Mouse (Mus musculus): Measurements from ENCODE around the gene Slc16a12. TPM values are rescaled to one million over a fixed set of nuclear protein-coding genes. Genes with fewer than 3 reads are reported as not detected.

Gene Slc16a12
- polyA plus RNA-seq, 1 experiment = 0.01 TPM

DNA sequence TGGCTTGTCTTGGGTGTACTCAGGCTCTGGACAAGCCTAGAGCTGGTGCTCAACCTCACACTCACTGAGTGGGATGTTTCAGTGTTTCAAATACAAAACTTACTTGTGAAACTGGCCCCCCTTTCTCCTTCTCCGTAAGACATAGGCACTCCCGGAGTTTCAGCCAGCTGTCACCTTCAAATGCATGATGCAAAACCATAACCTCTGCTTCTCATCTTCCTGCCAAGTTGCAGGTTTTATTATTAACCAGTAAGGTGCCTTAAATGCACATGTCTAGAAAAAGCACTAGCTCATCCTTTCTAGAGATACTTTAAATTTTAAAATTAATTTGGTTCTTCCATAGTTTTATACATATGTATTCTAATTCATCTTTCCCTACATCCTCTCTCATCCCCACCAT is 39.5 kb downstream of the Slc16a12 start:
- no peak for TF ChIP-seq MYOD1 (IDR thresholded peaks at IDR 0.05; ENCODE audit: control insufficient read depth, insufficient read length, low read depth)
- TF ChIP-seq CTCF (IDR thresholded peaks at IDR 0.05; ENCODE audit: control insufficient read depth, insufficient read depth, insufficient read length) = no peak
- no peak for TF ChIP-seq USF1 (IDR thresholded peaks at IDR 0.05; ENCODE audit: low read depth)
- no peak for TF ChIP-seq FOSL1 (IDR thresholded peaks at IDR 0.05; ENCODE audit: insufficient read depth, low read length, poor library complexity, severe bottlenecking)
- no peak for TF ChIP-seq CEBPB (IDR thresholded peaks at IDR 0.05; ENCODE audit: low read depth)
- no peak for TF ChIP-seq MAX (IDR thresholded peaks at IDR 0.05)
- no peak for TF ChIP-seq MYOG (IDR thresholded peaks at IDR 0.05; ENCODE audit: control insufficient read depth, extremely low read depth, insufficient read length)
- Histone ChIP-seq H3K36me3 (ENCODE audit: control insufficient read depth, insufficient read depth) (no peaks in the 10 kb centered on the region), H3K79me3 (ENCODE audit: low read depth) (no peaks in the 10 kb centered on the region), H3K27me3 (ENCODE audit: control insufficient read depth, insufficient read depth, insufficient read length) (no peaks in the 10 kb centered on the region), H3ac (ENCODE audit: control insufficient read depth, insufficient read length, low read depth) (no peak overlapping the region), H3K4me3 (ENCODE audit: insufficient read depth, poor library complexity, severe bottlenecking) (no peak overlapping the region), H3K79me2 (ENCODE audit: control insufficient read depth, insufficient read depth) (no peaks in the 10 kb centered on the region)

GRCm38 (mm10) chr19:34706261-34706660 is 40.8 kb downstream of the Slc16a12 start:
- H3K79me3 ChIP-seq (ENCODE audit: low read depth) = no peaks in the 10 kb centered on the region
- no peaks in the 10 kb centered on the region for H3K36me3 ChIP-seq (ENCODE audit: control insufficient read depth, insufficient read depth)
- no peak overlapping the region for H3ac ChIP-seq (ENCODE audit: control insufficient read depth, insufficient read length, low read depth)
- no peak for TF ChIP-seq MYOD1 (IDR thresholded peaks at IDR 0.05; ENCODE audit: control insufficient read depth, insufficient read length, low read depth)
- TF ChIP-seq MAX (IDR thresholded peaks at IDR 0.05) = no peak
- no peak for TF ChIP-seq FOSL1 (IDR thresholded peaks at IDR 0.05; ENCODE audit: insufficient read depth, low read length, poor library complexity, severe bottlenecking)
- TF ChIP-seq USF1 (IDR thresholded peaks at IDR 0.05; ENCODE audit: low read depth) = no peak
- TF ChIP-seq CTCF (IDR thresholded peaks at IDR 0.05; ENCODE audit: control insufficient read depth, insufficient read depth, insufficient read length) = no peak
- no peak for TF ChIP-seq CEBPB (IDR thresholded peaks at IDR 0.05; ENCODE audit: low read depth)
- TF ChIP-seq MYOG (IDR thresholded peaks at IDR 0.05; ENCODE audit: control insufficient read depth, extremely low read depth, insufficient read length) = no peak
- H3K27me3 ChIP-seq (ENCODE audit: control insufficient read depth, insufficient read depth, insufficient read length) = no peaks in the 10 kb centered on the region
- no peak overlapping the region for H3K4me3 ChIP-seq (ENCODE audit: insufficient read depth, poor library complexity, severe bottlenecking)
- H3K79me2 ChIP-seq (ENCODE audit: control insufficient read depth, insufficient read depth) = no peaks in the 10 kb centered on the region

GRCm38 (mm10) chr19:34705141-34705540 is 41.9 kb downstream of the Slc16a12 start:
- Histone ChIP-seq H3K4me3 (ENCODE audit: insufficient read depth, poor library complexity, severe bottlenecking) (no peak overlapping the region), H3K79me2 (ENCODE audit: control insufficient read depth, insufficient read depth) (no peaks in the 10 kb centered on the region), H3K27me3 (ENCODE audit: control insufficient read depth, insufficient read depth, insufficient read length) (no peaks in the 10 kb centered on the region), H3K36me3 (ENCODE audit: control insufficient read depth, insufficient read depth) (no peaks in the 10 kb centered on the region), H3ac (ENCODE audit: control insufficient read depth, insufficient read length, low read depth) (no peak overlapping the region), H3K79me3 (ENCODE audit: low read depth) (no peaks in the 10 kb centered on the region)
- TF ChIP-seq FOSL1 (IDR thresholded peaks at IDR 0.05; ENCODE audit: insufficient read depth, low read length, poor library complexity, severe bottlenecking) (no peak), CEBPB (IDR thresholded peaks at IDR 0.05; ENCODE audit: low read depth) (no peak), CTCF (IDR thresholded peaks at IDR 0.05; ENCODE audit: control insufficient read depth, insufficient read depth, insufficient read length) (no peak), MYOD1 (IDR thresholded peaks at IDR 0.05; ENCODE audit: control insufficient read depth, insufficient read length, low read depth) (no peak), MAX (IDR thresholded peaks at IDR 0.05) (no peak), USF1 (IDR thresholded peaks at IDR 0.05; ENCODE audit: low read depth) (no peak)

DNA sequence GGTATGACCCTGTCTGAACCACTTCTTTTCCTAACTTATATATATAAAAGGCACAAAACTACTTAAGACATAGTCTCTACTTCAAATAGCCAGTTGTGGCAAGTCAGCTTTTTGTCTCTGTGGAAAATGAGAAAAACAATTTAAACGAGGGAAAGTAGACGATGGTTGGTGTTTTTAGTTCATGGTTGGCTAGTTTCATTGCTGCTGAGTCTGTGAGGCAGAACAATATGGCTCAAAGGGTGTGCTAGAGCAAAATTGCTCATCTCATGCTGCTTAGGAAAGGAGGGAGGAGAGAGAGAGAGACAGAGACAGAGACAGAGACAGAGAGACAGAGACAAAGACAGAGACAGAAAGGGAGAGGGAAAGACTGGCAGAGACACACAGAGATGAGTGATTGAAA is 47.8 kb downstream of the Slc16a12 start:
- Histone ChIP-seq H3K79me3 (ENCODE audit: low read depth) (no peaks in the 10 kb centered on the region), H3ac (ENCODE audit: control insufficient read depth, insufficient read length, low read depth) (no peak overlapping the region), H3K36me3 (ENCODE audit: control insufficient read depth, insufficient read depth) (no peaks in the 10 kb centered on the region), H3K79me2 (ENCODE audit: control insufficient read depth, insufficient read depth) (no peaks in the 10 kb centered on the region), H3K4me3 (ENCODE audit: insufficient read depth, poor library complexity, severe bottlenecking) (no peak overlapping the region), H3K27me3 (ENCODE audit: control insufficient read depth, insufficient read depth, insufficient read length) (no peaks in the 10 kb centered on the region)
- TF ChIP-seq MYOD1 (IDR thresholded peaks at IDR 0.05; ENCODE audit: control insufficient read depth, insufficient read length, low read depth) (no peak), CEBPB (IDR thresholded peaks at IDR 0.05; ENCODE audit: low read depth) (no peak), CTCF (IDR thresholded peaks at IDR 0.05; ENCODE audit: control insufficient read depth, insufficient read depth, insufficient read length) (no peak), USF1 (IDR thresholded peaks at IDR 0.05; ENCODE audit: low read depth) (no peak), MYOG (IDR thresholded peaks at IDR 0.05; ENCODE audit: control insufficient read depth, extremely low read depth, insufficient read length) (no peak), FOSL1 (IDR thresholded peaks at IDR 0.05; ENCODE audit: insufficient read depth, low read length, poor library complexity, severe bottlenecking) (no peak)

DNA sequence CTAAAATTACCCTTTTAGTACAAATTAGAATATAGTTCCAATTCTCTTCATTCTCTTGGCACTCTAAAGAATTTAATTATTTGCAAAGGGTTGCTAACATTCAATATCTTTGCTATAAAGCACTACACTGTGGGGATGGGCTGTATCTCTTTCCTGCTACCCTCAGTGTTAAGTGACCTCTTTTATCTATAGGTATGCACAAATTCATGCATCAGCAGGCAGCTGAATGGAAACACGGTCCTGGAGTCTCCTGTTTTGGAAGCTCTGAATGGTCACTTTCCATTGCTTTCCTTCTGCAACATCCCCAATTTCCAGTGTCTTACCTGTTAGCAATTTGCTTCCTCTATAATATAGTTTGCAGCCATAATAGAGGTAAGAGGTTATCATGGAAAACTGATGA is 48.2 kb downstream of the Slc16a12 start:
- no peak overlapping the region for H3ac ChIP-seq (ENCODE audit: control insufficient read depth, insufficient read length, low read depth)

GRCm38 (mm10) chr19:34698432-34698831 is 48.7 kb downstream of the Slc16a12 start:
- H3ac ChIP-seq (ENCODE audit: control insufficient read depth, insufficient read length, low read depth) = no peak overlapping the region
- H3K79me3 ChIP-seq (ENCODE audit: low read depth) = no peaks in the 10 kb centered on the region
- no peaks in the 10 kb centered on the region for H3K36me3 ChIP-seq (ENCODE audit: control insufficient read depth, insufficient read depth)
- H3K4me3 ChIP-seq (ENCODE audit: insufficient read depth, poor library complexity, severe bottlenecking) = no peak overlapping the region
- no peaks in the 10 kb centered on the region for H3K27me3 ChIP-seq (ENCODE audit: control insufficient read depth, insufficient read depth, insufficient read length)
- H3K79me2 ChIP-seq (ENCODE audit: control insufficient read depth, insufficient read depth) = no peaks in the 10 kb centered on the region
- TF ChIP-seq CEBPB (IDR thresholded peaks at IDR 0.05; ENCODE audit: low read depth) = no peak
- TF ChIP-seq FOSL1 (IDR thresholded peaks at IDR 0.05; ENCODE audit: insufficient read depth, low read length, poor library complexity, severe bottlenecking) = no peak
- no peak for TF ChIP-seq MAX (IDR thresholded peaks at IDR 0.05)
- no peak for TF ChIP-seq USF1 (IDR thresholded peaks at IDR 0.05; ENCODE audit: low read depth)
- no peak for TF ChIP-seq MYOD1 (IDR thresholded peaks at IDR 0.05; ENCODE audit: control insufficient read depth, insufficient read length, low read depth)
- no peak for TF ChIP-seq CTCF (IDR thresholded peaks at IDR 0.05; ENCODE audit: control insufficient read depth, insufficient read depth, insufficient read length)
- no peak for TF ChIP-seq MYOG (IDR thresholded peaks at IDR 0.05; ENCODE audit: control insufficient read depth, extremely low read depth, insufficient read length)

More for the DNA sequence above, 48.2 kb downstream of the Slc16a12 start:
- TF ChIP-seq CEBPB (IDR thresholded peaks at IDR 0.05; ENCODE audit: low read depth) = no peak
- no peak for TF ChIP-seq MYOD1 (IDR thresholded peaks at IDR 0.05; ENCODE audit: control insufficient read depth, insufficient read length, low read depth)
- no peak for TF ChIP-seq MAX (IDR thresholded peaks at IDR 0.05)
- no peak for TF ChIP-seq FOSL1 (IDR thresholded peaks at IDR 0.05; ENCODE audit: insufficient read depth, low read length, poor library complexity, severe bottlenecking)
- TF ChIP-seq USF1 (IDR thresholded peaks at IDR 0.05; ENCODE audit: low read depth) = no peak
- TF ChIP-seq CTCF (IDR thresholded peaks at IDR 0.05; ENCODE audit: control insufficient read depth, insufficient read depth, insufficient read length) = no peak
- TF ChIP-seq MYOG (IDR thresholded peaks at IDR 0.05; ENCODE audit: control insufficient read depth, extremely low read depth, insufficient read length) = no peak
- Histone ChIP-seq H3K36me3 (ENCODE audit: control insufficient read depth, insufficient read depth) (no peaks in the 10 kb centered on the region), H3K4me3 (ENCODE audit: insufficient read depth, poor library complexity, severe bottlenecking) (no peak overlapping the region), H3K79me3 (ENCODE audit: low read depth) (no peaks in the 10 kb centered on the region), H3K79me2 (ENCODE audit: control insufficient read depth, insufficient read depth) (no peaks in the 10 kb centered on the region), H3K27me3 (ENCODE audit: control insufficient read depth, insufficient read depth, insufficient read length) (no peaks in the 10 kb centered on the region)

Measured in C2C12 (cell line).